ENCODE assay signal across 8 mouse cellular contexts in genomic region chr7:24369731-24370541, GRCm38 (mm10). TPM values are rescaled to one million over a fixed set of nuclear protein-coding genes. Genes with fewer than 3 reads are reported as not detected.
A peak's percentile ranks its signal among the peaks of the same experiment; 100 is the strongest.
DNase-seq lines count a peak whose midpoint lies in the region; ATAC-seq and TF ChIP-seq lines count a peak whose summit lies in the region.

Gene Kcnn4, plus strand, starts transcription at chr7:24370263.

- peak; percentile 29 for DNase-seq in kidney, postnatal 0 days (ENCODE audit: low spot score)
- DNase-seq in kidney, postnatal 25 days: no peak
- DNase-seq in thymus, adult 2 months: peak; percentile 76
- DNase-seq in gastrocnemius, postnatal 10 days: no peak
- no peak for DNase-seq in adrenal gland, adult (ENCODE audit: inconsistent age in 2 of 2, low spot score in 1 of 2)

- no peaks in the 10 kb centered on the region for H3K27me3 ChIP-seq in kidney, postnatal 0 days (ENCODE audit: insufficient read depth, low read length)
- H3K27me3 ChIP-seq in liver, embryonic 15.5 days: no peaks in the 10 kb centered on the region
- H3K27me3 ChIP-seq in thymus, adult 2 months (ENCODE audit: control insufficient read depth, insufficient read depth, low read length): no peaks in the 10 kb centered on the region
- H3K27me3 ChIP-seq in midbrain, embryonic 16.5 days (ENCODE audit: control insufficient read depth, insufficient read depth, low read depth, low read length): no peaks in the 10 kb centered on the region

- H3K9me3 ChIP-seq in kidney, postnatal 0 days (replicated peaks; ENCODE audit: low read length): no peaks in the 10 kb centered on the region
- no peaks in the 10 kb centered on the region for H3K9me3 ChIP-seq in liver, embryonic 15.5 days (replicated peaks)
- H3K9me3 ChIP-seq in midbrain, embryonic 16.5 days (replicated peaks; ENCODE audit: control insufficient read depth, low read length, poor library complexity, severe bottlenecking): no peaks in the 10 kb centered on the region

- no peak within 1 kb of the TSS for H3K27ac ChIP-seq in kidney, postnatal 0 days
- H3K27ac ChIP-seq in liver, embryonic 15.5 days (replicated peaks): peak within 1 kb of the TSS; percentile 98
- peak within 1 kb of the TSS; percentile 97 for H3K27ac ChIP-seq in thymus, adult 2 months (ENCODE audit: control insufficient read depth, insufficient read depth, low read length)
- H3K27ac ChIP-seq in midbrain, embryonic 16.5 days (ENCODE audit: low read length): no peak within 1 kb of the TSS

- H3K4me3 ChIP-seq in kidney, postnatal 0 days (replicated peaks; ENCODE audit: low read depth, low read length): peak within 1 kb of the TSS; percentile 11; the same call in 1 of the 2 replicates
- peak within 1 kb of the TSS; percentile 86 for H3K4me3 ChIP-seq in liver, embryonic 15.5 days (replicated peaks)
- H3K4me3 ChIP-seq in thymus, adult 2 months (ENCODE audit: control insufficient read depth, insufficient read depth, low read length): peak within 1 kb of the TSS; percentile 89
- no peak within 1 kb of the TSS for H3K4me3 ChIP-seq in midbrain, embryonic 16.5 days (ENCODE audit: low read depth, low read length)

- no peak within 1 kb of the TSS for H3K9ac ChIP-seq in kidney, postnatal 0 days (ENCODE audit: low read depth, low read length)
- peak within 1 kb of the TSS; percentile 100 for H3K9ac ChIP-seq in liver, embryonic 15.5 days
- H3K9ac ChIP-seq in midbrain, embryonic 16.5 days (ENCODE audit: low read depth, low read length): no peak within 1 kb of the TSS

- no peak for TF ChIP-seq CTCF in kidney, postnatal 0 days (IDR thresholded peaks at IDR 0.05; ENCODE audit: low read depth)
- no peak for TF ChIP-seq CTCF in thymus, adult 2 months (IDR thresholded peaks at IDR 0.05; ENCODE audit: borderline replicate concordance, control insufficient read depth, extremely low read depth, insufficient read depth, low read length, poor library complexity)

- 0 out of 2 replicates have a peak, but pooled peaks have one; percentile 51 for ATAC-seq in kidney, postnatal 0 days (replicated peaks; ENCODE audit: low FRiP score, low read depth)
- peak; percentile 42 for ATAC-seq in common myeloid progenitor, adult 5-6 weeks (replicated peaks; ENCODE audit: low read depth, poor library complexity, severe bottlenecking)
- ATAC-seq in liver, embryonic 15.5 days (ENCODE audit: insufficient read depth): peak; percentile 57
- ATAC-seq in midbrain, embryonic 16.5 days: no peak

- peak within 1 kb of the TSS; percentile 24; the same call in 1 of the 2 replicates for H3K4me2 ChIP-seq in kidney, postnatal 0 days (ENCODE audit: low read length)
- peak within 1 kb of the TSS; percentile 92 for H3K4me2 ChIP-seq in liver, embryonic 15.5 days
- no peak within 1 kb of the TSS for H3K4me2 ChIP-seq in midbrain, embryonic 16.5 days (ENCODE audit: low read length)

- no peaks in the 10 kb centered on the region for H3K4me1 ChIP-seq in kidney, postnatal 0 days (replicated peaks; ENCODE audit: insufficient read depth, low read length)
- H3K4me1 ChIP-seq in liver, embryonic 15.5 days (replicated peaks): peaks cover 81% of the 10 kb centered on the region
- H3K4me1 ChIP-seq in thymus, adult 2 months (replicated peaks; ENCODE audit: control insufficient read depth, insufficient read depth, low read length): peaks cover 55% of the 10 kb centered on the region
- peaks cover 3% of the 10 kb centered on the region for H3K4me1 ChIP-seq in midbrain, embryonic 16.5 days (ENCODE audit: control insufficient read depth, insufficient read depth, low read length)

- peak; percentile 88 for TF ChIP-seq POLR2A in thymus, adult 2 months (IDR thresholded peaks at IDR 0.05; ENCODE audit: control insufficient read depth, extremely low read depth, insufficient read depth, low read length, poor library complexity)

- H3K36me3 ChIP-seq in kidney, postnatal 0 days (ENCODE audit: insufficient read depth, low read length): no peaks in the 10 kb centered on the region
- peaks cover 18% of the 10 kb centered on the region for H3K36me3 ChIP-seq in liver, embryonic 15.5 days (replicated peaks)
- H3K36me3 ChIP-seq in thymus, adult 2 months (ENCODE audit: control insufficient read depth, insufficient read depth, low read length): no peaks in the 10 kb centered on the region
- H3K36me3 ChIP-seq in midbrain, embryonic 16.5 days (ENCODE audit: control insufficient read depth, insufficient read depth, low read length): no peaks in the 10 kb centered on the region

- 30% methylated on average over 23 of the region's 23 CpGs for WGBS in kidney, postnatal 0 days
- WGBS in liver, embryonic 15.5 days (ENCODE audit: insufficient replicate concordance): 11% methylated on average over 23 of the region's 23 CpGs
- WGBS in thymus, adult 2 months: 2% methylated on average over 23 of the region's 23 CpGs
- WGBS in midbrain, embryonic 16.5 days: 45% methylated on average over 23 of the region's 23 CpGs

RNA-seq across cellular contexts. Expression of gene Kcnn4, which starts in this region (rescaled TPM):
- 8.0 and 9.6 TPM in 2 replicates for polyA plus RNA-seq in kidney, postnatal 0 days (2015; fragmentation: Nextera tagmentation; extraction: Ambion mirVana)
- total RNA-seq in common myeloid progenitor, adult 5-6 weeks (2017): 70.8 and 84.9 TPM in 2 replicates
- 127 and 144 TPM in 2 replicates for polyA plus RNA-seq in liver, embryonic 15.5 days (2015; fragmentation: Nextera tagmentation; extraction: Ambion mirVana)
- polyA plus RNA-seq in thymus, adult 2 months (2012; rRNA removed): 402 and 429 TPM in 2 replicates
- 1 to 10 TPM in 1 of 2 experiments, under 1 TPM in 1; 0.14 to 1.8 TPM for total RNA-seq in gastrocnemius, postnatal 10 days (2021)
- 0.81 and 0.84 TPM in 2 replicates for polyA plus RNA-seq in midbrain, embryonic 16.5 days (2015; fragmentation: Nextera tagmentation; extraction: Ambion mirVana)

Comparison
In these comparisons a context has a peak if more than half of its experiments do, and no peak if none do; other contexts are left out.
1. RNA of gene Kcnn4 (total RNA-seq): 70.8 to 84.9 TPM in common myeloid progenitor, adult 5-6 weeks; 0.14 to 1.8 TPM in gastrocnemius, postnatal 10 days; every median in the first group is over 10 times any median in the second.
2. RNA of gene Kcnn4 (polyA plus RNA-seq): 402 to 429 TPM in thymus, adult 2 months and 127 to 144 TPM in liver, embryonic 15.5 days; 8.0 to 9.6 TPM in kidney, postnatal 0 days and 0.81 to 0.84 TPM in midbrain, embryonic 16.5 days; every median in the first group is over 10 times any median in the second.
3. DNase-seq: peak in kidney, postnatal 0 days (single experiment) and thymus, adult 2 months (single experiment); none in kidney, postnatal 25 days (0 of 2), gastrocnemius, postnatal 10 days (single experiment) and adrenal gland, adult (0 of 2).
4. H3K27ac ChIP-seq: peak in liver, embryonic 15.5 days (single experiment) and thymus, adult 2 months (single experiment); none in kidney, postnatal 0 days (single experiment) and midbrain, embryonic 16.5 days (single experiment).